Comparison of ENCODE assay signal across 25 mouse cellular contexts in genomic region chr9:59296419-59296818, GRCm38 (mm10).
"Had no signal": no experiment of that assay in that cellular context is flagged by ENCODE, and none has a peak within 500 bp of the region (broad histone marks: within the 10 kb centered on the region; RNA-seq: fewer than 3 reads in every experiment).

No protein-coding gene starts in this region.

- H3K27ac ChIP-seq: gastrocnemius, adult 2 months; heart, embryonic 10.5 days; hindbrain, embryonic 10.5 days; hindbrain, embryonic 12.5 days; hindbrain, embryonic 14.5 days; intestine, embryonic 15.5 days; limb, embryonic 13.5 days; limb, embryonic 15.5 days; liver, embryonic 13.5 days; liver, embryonic 15.5 days had no signal

- H3K4me2 ChIP-seq: heart, embryonic 12.5 days; hindbrain, embryonic 12.5 days; hindbrain, embryonic 14.5 days; intestine, embryonic 15.5 days; limb, embryonic 13.5 days; limb, embryonic 15.5 days; liver, embryonic 13.5 days; liver, embryonic 15.5 days had no signal

- H3K9ac ChIP-seq: heart, embryonic 12.5 days; hindbrain, embryonic 12.5 days; hindbrain, embryonic 14.5 days; intestine, embryonic 15.5 days; limb, embryonic 13.5 days; limb, embryonic 15.5 days; liver, embryonic 13.5 days; liver, embryonic 15.5 days had no signal

- H3K9me3 ChIP-seq: heart, embryonic 10.5 days; heart, embryonic 12.5 days; hindbrain, embryonic 10.5 days; hindbrain, embryonic 12.5 days; intestine, embryonic 15.5 days; limb, embryonic 13.5 days; limb, embryonic 15.5 days; liver, embryonic 13.5 days; liver, embryonic 15.5 days had no signal

- H3K4me3 ChIP-seq: gastrocnemius, adult 2 months; heart, embryonic 10.5 days; heart, embryonic 12.5 days; hindbrain, embryonic 10.5 days; hindbrain, embryonic 12.5 days; intestine, embryonic 15.5 days; limb, embryonic 13.5 days; limb, embryonic 15.5 days; liver, embryonic 13.5 days; liver, embryonic 15.5 days had no signal

- ATAC-seq: hindbrain, embryonic 16.5 days; intestine, embryonic 15.5 days; intestine, postnatal 0 days had no signal

- DNase-seq: gastrocnemius, adult 2 months; gastrocnemius, postnatal 10 days; gastrocnemius, postnatal 25 days; heart, adult 18-20 months; heart, postnatal 10 days; heart, postnatal 4 days; kidney, adult 18-20 months; kidney, adult 8-10 months; kidney, postnatal 10 days; kidney, postnatal 36 days; layer of hippocampus, adult 9-11 months; layer of hippocampus, postnatal 36 days; left cerebral cortex, postnatal 4 days; liver, embryonic 13.5 days had no signal

- H3K27me3 ChIP-seq: heart, embryonic 12.5 days; hindbrain, embryonic 12.5 days; intestine, embryonic 15.5 days; limb, embryonic 13.5 days; limb, embryonic 15.5 days; liver, embryonic 13.5 days; liver, embryonic 15.5 days had no signal
